Mouse (Mus musculus) stomach, postnatal 0 days (tissue): ENCODE data around the gene Olfml2a. TPM values are rescaled to one million over a fixed set of nuclear protein-coding genes. Genes with fewer than 3 reads are reported as not detected.
A peak's percentile ranks its signal among the peaks of the same experiment; 100 is the strongest.

Experiments used
- ATAC-seq: fragments of 200-750 bp; cut with Nextera tagmentation; 2 replicates; pipeline ENCODE4 v1.8.0; 2017; ENCODE audit not compliant: low FRiP score, low TSS enrichment
- DNase-seq: peaks from one replicate; pipeline ENCODE4 v3.0.0-alpha.2; 2016; ENCODE audit warnings: low spot score
- H3K27ac ChIP-seq: fragments of 300-500 bp; sonication (generic); replicated peaks from 2 replicates; pipeline ENCODE4 v1.5.1; 2014; ENCODE audit warnings: mild to moderate bottlenecking, control low read depth
- H3K27me3 ChIP-seq: fragments of 300-500 bp; sonication (generic); 2 replicates; pipeline ENCODE4 v1.6.1; 2014; ENCODE audit warnings: low read length; ENCODE audit not compliant: control insufficient read depth, insufficient read depth
- H3K36me3 ChIP-seq: fragments of 300-500 bp; sonication (generic); 2 replicates; pipeline ENCODE4 v1.6.1; 2014; ENCODE audit warnings: low read length, mixed read lengths; ENCODE audit not compliant: control insufficient read depth, insufficient read depth
- H3K4me1 ChIP-seq: fragments of 300-500 bp; sonication (generic); replicated peaks from 2 replicates; pipeline ENCODE4 v1.6.1; 2014; ENCODE audit warnings: antibody characterized with exemption; ENCODE audit not compliant: control insufficient read depth, insufficient read depth
- H3K4me2 ChIP-seq: fragments of 300-500 bp; sonication (generic); replicated peaks from 2 replicates; pipeline ENCODE4 v1.6.1; 2014; ENCODE audit warnings: low read depth, mild to moderate bottlenecking, control low read depth, moderate library complexity
- H3K4me3 ChIP-seq: fragments of 300-500 bp; sonication (generic); 2 replicates; pipeline ENCODE4 v1.5.1; 2014; ENCODE audit warnings: low read depth, low read length, control low read depth
- H3K9ac ChIP-seq: fragments of 300-500 bp; sonication (generic); 2 replicates; pipeline ENCODE4 v1.6.1; 2014; ENCODE audit warnings: mild to moderate bottlenecking, low read length, control low read depth, mixed read lengths
- H3K9me3 ChIP-seq: fragments of 300-500 bp; sonication (generic); 2 replicates; pipeline ENCODE4 v1.6.1; 2016; ENCODE audit warnings: low read length; ENCODE audit not compliant: control insufficient read depth
- CTCF ChIP-seq: IDR thresholded peaks from 2 replicates; pipeline ENCODE4 v1.5.1; 2016; ENCODE audit warnings: antibody characterized with exemption, low read depth, mild to moderate bottlenecking, moderate library complexity
- EP300 ChIP-seq: optimal IDR thresholded peaks from 2 replicates; pipeline ENCODE3; 2016; ENCODE audit warnings: antibody characterized with exemption
- WGBS: fragments of 180-500 bp; shearing (Covaris S2); extraction: QIAGEN DNeasy Blood & Tissue Kit; methylation state at CpG from one replicate; pipeline ENCODE4 v1.1.7; 2014; 5-methylcytosine and 5-hydroxymethylcytosine counted together
- polyA plus RNA-seq: library from polyadenylated mRNA; unstranded; fragments of >200 nt; fragmentation: Nextera tagmentation; extraction: Ambion mirVana; gene quantifications from 2 replicates; pipeline ENCODE4 v1.2.1, GENCODE M21; 2015

Gene Olfml2a
- polyA plus RNA-seq, 1 experiment from 2014 or later: 2.7 TPM

GRCm38 (mm10) chr2:39003106-39003505 lies 71.3 kb downstream of the Olfml2a start:
- 0 out of 2 replicates have a peak overlapping the region, but pooled peaks have one; percentile 18 for H3K9ac ChIP-seq
- DNase-seq (no peak), ATAC-seq (no peak)
- 41% methylated on average over 8 of the region's 8 CpGs for WGBS
- peaks cover 2% of the 10 kb centered on the region for H3K4me1 ChIP-seq
- H3K27me3 ChIP-seq: no peaks in the 10 kb centered on the region
- no peaks in the 10 kb centered on the region for H3K9me3 ChIP-seq
- no peak overlapping the region for H3K27ac ChIP-seq
- peak overlapping the region; percentile 25 for H3K4me2 ChIP-seq
- TF ChIP-seq EP300 (no peak), CTCF (no peak)
- H3K4me3 ChIP-seq: no peak overlapping the region
- H3K36me3 ChIP-seq: peaks cover 7% of the 10 kb centered on the region; the same call in 1 of the 2 replicates

- Histone ChIP-seq H3K27me3 (no peaks in the 10 kb centered on the region), H3K36me3 (peaks cover 7% of the 10 kb centered on the region; the same call in 1 of the 2 replicates), H3K4me3 (peak overlapping the region; percentile 64), H3K9me3 (no peaks in the 10 kb centered on the region), H3K4me1 (peaks cover 2% of the 10 kb centered on the region), H3K27ac (no peak overlapping the region), H3K4me2 (peak overlapping the region; percentile 56), H3K9ac (peak overlapping the region; percentile 82; the same call in 1 of the 2 replicates)
- TF ChIP-seq CTCF: no peak
- TF ChIP-seq EP300: no peak
- ATAC-seq (no peak), DNase-seq (no peak)
- 66% methylated on average over 5 of the region's 5 CpGs for WGBS
Observed at GRCm38 (mm10) chr2:39003512-39003911, 71.7 kb downstream of the Olfml2a start.

- WGBS: under 1% methylated on average over 11 of the region's 11 CpGs
- peak overlapping the region; percentile 56 for H3K4me2 ChIP-seq
- peaks cover 7% of the 10 kb centered on the region; the same call in 1 of the 2 replicates for H3K36me3 ChIP-seq
- ATAC-seq (0 out of 2 replicates have a peak, but pooled peaks have one; percentile 6), DNase-seq (peak; percentile 50)
- H3K4me3 ChIP-seq: peak overlapping the region; percentile 64
- H3K9me3 ChIP-seq: no peaks in the 10 kb centered on the region
- H3K27me3 ChIP-seq: no peaks in the 10 kb centered on the region
- TF ChIP-seq CTCF (no peak), EP300 (no peak)
- H3K4me1 ChIP-seq: peaks cover 4% of the 10 kb centered on the region
- peak overlapping the region; percentile 82 for H3K9ac ChIP-seq
- peak overlapping the region; percentile 87 for H3K27ac ChIP-seq
Observed at GRCm38 (mm10) chr2:39004372-39004771, 72.6 kb downstream of the Olfml2a start.

- H3K27me3 ChIP-seq: no peaks in the 10 kb centered on the region
Observed at GRCm38 (mm10) chr2:39004880-39005435, 73.2 kb downstream of the Olfml2a start, which contains the start of gene Arpc5l. TSS of gene Arpc5l (plus strand) at chr2:39005348.

GRCm38 (mm10) chr2:39005574-39006079 lies 73.8 kb downstream of the Olfml2a start, which contains the start of gene Rpl35:
TSS of gene Rpl35 (minus strand) at chr2:39005624.
- 10% methylated on average over 15 of the region's 15 CpGs for WGBS

More at GRCm38 (mm10) chr2:39004880-39005435, 73.2 kb downstream of the Olfml2a start, which contains the start of gene Arpc5l:
- H3K36me3 ChIP-seq: peaks cover 6% of the 10 kb centered on the region; the same call in 1 of the 2 replicates
- TF ChIP-seq CTCF: no peak
- peak; percentile 67 for TF ChIP-seq EP300
- peak; percentile 93 for DNase-seq
- H3K4me1 ChIP-seq: peaks cover 6% of the 10 kb centered on the region
- peak within 1 kb of the TSS; percentile 64 for H3K4me3 ChIP-seq
- peak within 1 kb of the TSS; percentile 82 for H3K9ac ChIP-seq
- H3K9me3 ChIP-seq: no peaks in the 10 kb centered on the region
- peak; percentile 87 for ATAC-seq
- peak within 1 kb of the TSS; percentile 56 for H3K4me2 ChIP-seq
- H3K27ac ChIP-seq: peak within 1 kb of the TSS; percentile 87
- under 1% methylated on average over 53 of the region's 58 CpGs for WGBS

More at GRCm38 (mm10) chr2:39005574-39006079, 73.8 kb downstream of the Olfml2a start, which contains the start of gene Rpl35:
- peak within 1 kb of the TSS; percentile 64 for H3K4me3 ChIP-seq
- H3K27ac ChIP-seq: peak within 1 kb of the TSS; percentile 87
- H3K4me2 ChIP-seq: peak within 1 kb of the TSS; percentile 56
- H3K4me1 ChIP-seq: peaks cover 6% of the 10 kb centered on the region
- TF ChIP-seq EP300 (no peak), CTCF (peak; percentile 67)
- DNase-seq (peak; percentile 56), ATAC-seq (no peak)
- no peaks in the 10 kb centered on the region for H3K9me3 ChIP-seq
- peaks cover 3% of the 10 kb centered on the region; the same call in 1 of the 2 replicates for H3K36me3 ChIP-seq
- peak within 1 kb of the TSS; percentile 82 for H3K9ac ChIP-seq
- H3K27me3 ChIP-seq: no peaks in the 10 kb centered on the region
